Mouse (Mus musculus) midbrain, embryonic 15.5 days (tissue): Measurements from ENCODE around the gene Gm37240. TPM values are rescaled to one million over a fixed set of nuclear protein-coding genes. Genes with fewer than 3 reads are reported as not detected.

Experiments used
- ATAC-seq: fragments of 200-750 bp; cut with Nextera tagmentation; replicated peaks from 2 replicates; pipeline ENCODE4 v1.8.0; 2017; ENCODE audit warnings: moderate TSS enrichment
- H3K27ac ChIP-seq: fragments of 300-500 bp; sonication (generic); 2 replicates; pipeline ENCODE4 v1.5.1; 2015; ENCODE audit warnings: mild to moderate bottlenecking, inconsistent platforms
- H3K27me3 ChIP-seq: fragments of 300-500 bp; sonication (generic); replicated peaks from 2 replicates; pipeline ENCODE4 v1.6.1; 2015; ENCODE audit warnings: inconsistent platforms
- H3K36me3 ChIP-seq: fragments of 300-500 bp; sonication (generic); replicated peaks from 2 replicates; pipeline ENCODE4 v1.6.1; 2015; ENCODE audit warnings: inconsistent platforms
- H3K4me1 ChIP-seq: fragments of 300-500 bp; sonication (generic); 2 replicates; pipeline ENCODE4 v1.6.1; 2015; ENCODE audit warnings: inconsistent platforms
- H3K4me2 ChIP-seq: fragments of 300-500 bp; sonication (generic); 2 replicates; pipeline ENCODE4 v1.6.1; 2015; ENCODE audit warnings: inconsistent platforms, mild to moderate bottlenecking, moderate library complexity
- H3K4me3 ChIP-seq: fragments of 300-500 bp; sonication (generic); 2 replicates; pipeline ENCODE4 v1.5.1; 2015; ENCODE audit warnings: mild to moderate bottlenecking, inconsistent platforms
- H3K9ac ChIP-seq: fragments of 300-500 bp; sonication (generic); 2 replicates; pipeline ENCODE4 v1.6.1; 2015; ENCODE audit warnings: mild to moderate bottlenecking, inconsistent platforms
- H3K9me3 ChIP-seq: fragments of 300-500 bp; sonication (generic); 2 replicates; pipeline ENCODE4 v1.6.1; 2016; ENCODE audit warnings: inconsistent platforms
- WGBS: fragments of 180-500 bp; shearing (Covaris S2); methylation state at CpG from one replicate; pipeline ENCODE4 v1.1.7; 2015; ENCODE audit warnings: mixed read lengths; 5-methylcytosine and 5-hydroxymethylcytosine counted together
- polyA plus RNA-seq: library from polyadenylated mRNA; unstranded; fragments of >200 nt; fragmentation: Nextera tagmentation; extraction: Ambion mirVana; gene quantifications from 2 replicates; pipeline ENCODE4 v1.2.1, GENCODE M21; 2015

Gene Gm37240
- polyA plus RNA-seq, 1 experiment from 2014 or later = 0.40 TPM

GRCm38 (mm10) chr3:84927168-84927794 lies 960.0 kb downstream of the Gm37240 start:
- H3K27me3 ChIP-seq = no peaks in the 10 kb centered on the region
- H3K27ac ChIP-seq = no peak overlapping the region
- H3K4me1 ChIP-seq = no peaks in the 10 kb centered on the region
- no peak for ATAC-seq
- H3K36me3 ChIP-seq = no peaks in the 10 kb centered on the region
- H3K4me2 ChIP-seq = no peak overlapping the region
- 90% methylated on average over 8 of the region's 8 CpGs for WGBS
- H3K4me3 ChIP-seq = no peak overlapping the region
- H3K9me3 ChIP-seq = no peaks in the 10 kb centered on the region
- H3K9ac ChIP-seq = no peak overlapping the region

- 92% methylated on average over 5 of the region's 5 CpGs for WGBS
- Histone ChIP-seq H3K27ac (no peak overlapping the region), H3K27me3 (no peaks in the 10 kb centered on the region), H3K9ac (no peak overlapping the region), H3K4me2 (no peak overlapping the region), H3K4me1 (no peaks in the 10 kb centered on the region), H3K4me3 (no peak overlapping the region), H3K36me3 (no peaks in the 10 kb centered on the region), H3K9me3 (no peaks in the 10 kb centered on the region)
- ATAC-seq = no peak
Observed at GRCm38 (mm10) chr3:84926140-84926539, 961.2 kb downstream of the Gm37240 start.

GRCm38 (mm10) chr3:84925229-84925628 lies 962.1 kb downstream of the Gm37240 start:
- 84% methylated on average over 4 of the region's 4 CpGs for WGBS
- H3K4me2 ChIP-seq = no peak overlapping the region
- H3K27ac ChIP-seq = no peak overlapping the region
- no peaks in the 10 kb centered on the region for H3K4me1 ChIP-seq
- ATAC-seq = no peak
- H3K9me3 ChIP-seq = no peaks in the 10 kb centered on the region
- no peak overlapping the region for H3K4me3 ChIP-seq
- no peaks in the 10 kb centered on the region for H3K36me3 ChIP-seq
- no peaks in the 10 kb centered on the region for H3K27me3 ChIP-seq
- no peak overlapping the region for H3K9ac ChIP-seq

GRCm38 (mm10) chr3:84923670-84924069 lies 963.6 kb downstream of the Gm37240 start:
- ATAC-seq = no peak
- Histone ChIP-seq H3K4me2 (no peak overlapping the region), H3K36me3 (no peaks in the 10 kb centered on the region), H3K27ac (no peak overlapping the region), H3K27me3 (no peaks in the 10 kb centered on the region), H3K9me3 (no peaks in the 10 kb centered on the region), H3K9ac (no peak overlapping the region), H3K4me1 (no peaks in the 10 kb centered on the region), H3K4me3 (no peak overlapping the region)
- 86% methylated on average over 1 of the region's 1 CpGs for WGBS

GRCm38 (mm10) chr3:84923256-84923655 lies 964.1 kb downstream of the Gm37240 start:
- Histone ChIP-seq H3K4me3 (no peak overlapping the region), H3K4me2 (no peak overlapping the region), H3K36me3 (no peaks in the 10 kb centered on the region), H3K27ac (no peak overlapping the region), H3K27me3 (no peaks in the 10 kb centered on the region), H3K4me1 (no peaks in the 10 kb centered on the region), H3K9me3 (no peaks in the 10 kb centered on the region), H3K9ac (no peak overlapping the region)
- ATAC-seq = no peak
- 90% methylated on average over 1 of the region's 1 CpGs for WGBS

GRCm38 (mm10) chr3:84921704-84922420 lies 965.5 kb downstream of the Gm37240 start:
- H3K27ac ChIP-seq = no peak overlapping the region
- H3K4me3 ChIP-seq = no peak overlapping the region
- no peaks in the 10 kb centered on the region for H3K36me3 ChIP-seq
- no peaks in the 10 kb centered on the region for H3K27me3 ChIP-seq
- 76% methylated on average over 6 of the region's 6 CpGs for WGBS
- no peak overlapping the region for H3K4me2 ChIP-seq
- no peaks in the 10 kb centered on the region for H3K4me1 ChIP-seq
- no peaks in the 10 kb centered on the region for H3K9me3 ChIP-seq
- no peak; the same call in 1 of the 2 replicates for ATAC-seq
- H3K9ac ChIP-seq = no peak overlapping the region

GRCm38 (mm10) chr3:84917903-84918679 lies 969.2 kb downstream of the Gm37240 start:
- 82% methylated on average over 9 of the region's 9 CpGs for WGBS
- no peak overlapping the region for H3K27ac ChIP-seq
- no peaks in the 10 kb centered on the region for H3K27me3 ChIP-seq
- H3K36me3 ChIP-seq = no peaks in the 10 kb centered on the region
- ATAC-seq = no peak
- no peak overlapping the region for H3K4me3 ChIP-seq
- H3K9me3 ChIP-seq = no peaks in the 10 kb centered on the region
- no peaks in the 10 kb centered on the region for H3K4me1 ChIP-seq
- H3K4me2 ChIP-seq = no peak overlapping the region
- no peak overlapping the region for H3K9ac ChIP-seq

GRCm38 (mm10) chr3:84914284-84914683 lies 973.0 kb downstream of the Gm37240 start:
- no peaks in the 10 kb centered on the region for H3K27me3 ChIP-seq
- no peaks in the 10 kb centered on the region for H3K36me3 ChIP-seq
- no peak overlapping the region for H3K9ac ChIP-seq
- WGBS = 53% methylated on average over 1 of the region's 1 CpGs
- no peaks in the 10 kb centered on the region for H3K4me1 ChIP-seq
- H3K4me2 ChIP-seq = no peak overlapping the region
- no peak overlapping the region for H3K27ac ChIP-seq
- no peaks in the 10 kb centered on the region for H3K9me3 ChIP-seq
- H3K4me3 ChIP-seq = no peak overlapping the region
- ATAC-seq = no peak

GRCm38 (mm10) chr3:84906528-84906927 lies 980.8 kb downstream of the Gm37240 start:
- ATAC-seq = no peak
- 28% methylated on average over 1 of the region's 1 CpGs for WGBS
- H3K4me1 ChIP-seq = no peaks in the 10 kb centered on the region

GRCm38 (mm10) chr3:84897952-84898351 lies 989.4 kb downstream of the Gm37240 start:
- no peaks in the 10 kb centered on the region for H3K4me1 ChIP-seq
- ATAC-seq = no peak
- no peaks in the 10 kb centered on the region for H3K9me3 ChIP-seq
- no peak overlapping the region for H3K4me3 ChIP-seq
- no peak overlapping the region for H3K9ac ChIP-seq
- no peak overlapping the region for H3K4me2 ChIP-seq
- H3K27ac ChIP-seq = no peak overlapping the region
- no peaks in the 10 kb centered on the region for H3K27me3 ChIP-seq
- 89% methylated on average over 8 of the region's 8 CpGs for WGBS
- H3K36me3 ChIP-seq = no peaks in the 10 kb centered on the region

More at GRCm38 (mm10) chr3:84906528-84906927, 980.8 kb downstream of the Gm37240 start:
- no peak overlapping the region for H3K27ac ChIP-seq
- H3K4me2 ChIP-seq = no peak overlapping the region
- no peak overlapping the region for H3K4me3 ChIP-seq
- H3K36me3 ChIP-seq = no peaks in the 10 kb centered on the region
- H3K9me3 ChIP-seq = no peaks in the 10 kb centered on the region
- no peaks in the 10 kb centered on the region for H3K27me3 ChIP-seq
- H3K9ac ChIP-seq = no peak overlapping the region

GRCm38 (mm10) chr3:84890983-84891382 lies 996.3 kb downstream of the Gm37240 start:
- no peaks in the 10 kb centered on the region for H3K4me1 ChIP-seq
- WGBS = 97% methylated on average over 5 of the region's 5 CpGs
- no peak overlapping the region for H3K4me2 ChIP-seq

GRCm38 (mm10) chr3:84889648-84890047 lies 997.7 kb downstream of the Gm37240 start:
- 76% methylated on average over 1 of the region's 1 CpGs for WGBS
- H3K9me3 ChIP-seq = no peaks in the 10 kb centered on the region
- no peaks in the 10 kb centered on the region for H3K27me3 ChIP-seq
- H3K4me3 ChIP-seq = no peak overlapping the region
- H3K4me1 ChIP-seq = no peaks in the 10 kb centered on the region
- no peak for ATAC-seq
- H3K9ac ChIP-seq = no peak overlapping the region
- no peak overlapping the region for H3K27ac ChIP-seq
- no peak overlapping the region for H3K4me2 ChIP-seq
- H3K36me3 ChIP-seq = no peaks in the 10 kb centered on the region

More at GRCm38 (mm10) chr3:84890983-84891382, 996.3 kb downstream of the Gm37240 start:
- Histone ChIP-seq H3K27ac (no peak overlapping the region), H3K9ac (no peak overlapping the region), H3K9me3 (no peaks in the 10 kb centered on the region), H3K36me3 (no peaks in the 10 kb centered on the region), H3K27me3 (no peaks in the 10 kb centered on the region), H3K4me3 (no peak overlapping the region)
- ATAC-seq = no peak
